24 mouse cellular contexts compared by ENCODE assay signal in the genomic region with DNA sequence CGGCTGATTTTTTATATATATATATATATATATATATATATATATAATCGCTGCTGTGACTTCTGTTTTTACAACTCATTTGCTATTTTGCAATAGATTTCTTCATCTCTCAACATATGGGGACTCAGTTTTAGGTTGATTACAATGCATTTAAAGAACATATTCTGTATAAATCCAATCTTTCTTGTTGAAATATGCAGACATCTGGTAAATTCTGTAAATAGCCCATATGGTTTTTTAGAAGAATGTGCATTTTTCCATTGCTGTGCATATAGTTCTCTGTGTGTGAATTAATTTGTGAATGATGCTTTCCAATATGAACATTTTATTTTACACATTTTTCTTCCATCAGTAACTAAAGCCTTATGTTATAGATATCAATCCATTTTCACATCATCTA.
"Had no signal": no experiment of that assay in that cellular context is flagged by ENCODE, and none has a peak within 500 bp of the region (broad histone marks: within the 10 kb centered on the region; RNA-seq: fewer than 3 reads in every experiment).

No protein-coding gene starts in this region.

- DNase-seq: kidney, postnatal 25 days; layer of hippocampus, postnatal 36 days; liver; lung, adult 18-20 months; lung, postnatal 10 days; lung, postnatal 36 days; retina, postnatal 1 day; right cerebral cortex, postnatal 25 days; spleen, adult 18-20 months; thymus, adult 18-20 months; thymus, postnatal 36 days had no signal

- H3K4me3 ChIP-seq: limb, embryonic 10.5 days; limb, embryonic 13.5 days; liver, embryonic 12.5 days; liver, embryonic 15.5 days; lung, embryonic 15.5 days; megakaryocyte, embryonic 14.5 days; midbrain, embryonic 10.5 days; midbrain, embryonic 13.5 days; myocyte; neural tube, embryonic 13.5 days; stomach, embryonic 15.5 days had no signal

- ATAC-seq: liver, embryonic 12.5 days; midbrain, embryonic 13.5 days; midbrain, embryonic 16.5 days had no signal

- H3K9ac ChIP-seq: limb, embryonic 13.5 days; liver, embryonic 12.5 days; liver, embryonic 15.5 days; lung, embryonic 15.5 days; midbrain, embryonic 13.5 days; neural tube, embryonic 13.5 days; stomach, embryonic 15.5 days had no signal

- H3K4me1 ChIP-seq: limb, embryonic 10.5 days; limb, embryonic 13.5 days; liver, embryonic 12.5 days; liver, embryonic 15.5 days; lung, embryonic 15.5 days; megakaryocyte, embryonic 14.5 days; midbrain, embryonic 10.5 days; midbrain, embryonic 13.5 days; neural tube, embryonic 13.5 days; stomach, embryonic 15.5 days had no signal

- H3K27me3 ChIP-seq: limb, embryonic 13.5 days; liver, embryonic 12.5 days; liver, embryonic 15.5 days; lung, embryonic 15.5 days; megakaryocyte, embryonic 14.5 days; midbrain, embryonic 13.5 days; neural tube, embryonic 13.5 days; stomach, embryonic 15.5 days had no signal

- H3K9me3 ChIP-seq: limb, embryonic 10.5 days; limb, embryonic 13.5 days; liver, embryonic 12.5 days; liver, embryonic 15.5 days; lung, embryonic 15.5 days; megakaryocyte, embryonic 14.5 days; midbrain, embryonic 10.5 days; midbrain, embryonic 13.5 days; neural tube, embryonic 13.5 days; stomach, embryonic 15.5 days had no signal

- H3K27ac ChIP-seq: kidney, postnatal 0 days; limb, embryonic 10.5 days; limb, embryonic 13.5 days; liver, embryonic 12.5 days; liver, embryonic 15.5 days; lung, embryonic 15.5 days; midbrain, embryonic 10.5 days; midbrain, embryonic 13.5 days; neural tube, embryonic 13.5 days; stomach, embryonic 15.5 days had no signal

- H3K4me2 ChIP-seq: limb, embryonic 13.5 days; liver, embryonic 12.5 days; liver, embryonic 15.5 days; lung, embryonic 15.5 days; midbrain, embryonic 13.5 days; neural tube, embryonic 13.5 days; stomach, embryonic 15.5 days had no signal

- H3K36me3 ChIP-seq: limb, embryonic 10.5 days; limb, embryonic 13.5 days; liver, embryonic 12.5 days; liver, embryonic 15.5 days; lung, embryonic 15.5 days; midbrain, embryonic 10.5 days; midbrain, embryonic 13.5 days; neural tube, embryonic 13.5 days; stomach, embryonic 15.5 days had no signal
